Mouse (Mus musculus) midbrain, embryonic 15.5 days (tissue): ENCODE measurements around the gene Mast1. TPM values are rescaled to one million over a fixed set of nuclear protein-coding genes. Genes with fewer than 3 reads are reported as not detected.

Experiments
- ATAC-seq: fragments of 200-750 bp; cut with Nextera tagmentation; replicated peaks from 2 replicates; pipeline ENCODE4 v1.8.0; 2017; ENCODE audit warnings: moderate TSS enrichment
- H3K27ac ChIP-seq: fragments of 300-500 bp; sonication (generic); 2 replicates; pipeline ENCODE4 v1.5.1; 2015; ENCODE audit warnings: mild to moderate bottlenecking, inconsistent platforms
- H3K27me3 ChIP-seq: fragments of 300-500 bp; sonication (generic); replicated peaks from 2 replicates; pipeline ENCODE4 v1.6.1; 2015; ENCODE audit warnings: inconsistent platforms
- H3K36me3 ChIP-seq: fragments of 300-500 bp; sonication (generic); replicated peaks from 2 replicates; pipeline ENCODE4 v1.6.1; 2015; ENCODE audit warnings: inconsistent platforms
- H3K4me1 ChIP-seq: fragments of 300-500 bp; sonication (generic); 2 replicates; pipeline ENCODE4 v1.6.1; 2015; ENCODE audit warnings: inconsistent platforms
- H3K4me2 ChIP-seq: fragments of 300-500 bp; sonication (generic); 2 replicates; pipeline ENCODE4 v1.6.1; 2015; ENCODE audit warnings: inconsistent platforms, mild to moderate bottlenecking, moderate library complexity
- H3K4me3 ChIP-seq: fragments of 300-500 bp; sonication (generic); 2 replicates; pipeline ENCODE4 v1.5.1; 2015; ENCODE audit warnings: mild to moderate bottlenecking, inconsistent platforms
- H3K9ac ChIP-seq: fragments of 300-500 bp; sonication (generic); 2 replicates; pipeline ENCODE4 v1.6.1; 2015; ENCODE audit warnings: mild to moderate bottlenecking, inconsistent platforms
- H3K9me3 ChIP-seq: fragments of 300-500 bp; sonication (generic); 2 replicates; pipeline ENCODE4 v1.6.1; 2016; ENCODE audit warnings: inconsistent platforms
- WGBS: fragments of 180-500 bp; shearing (Covaris S2); methylation state at CpG from one replicate; pipeline ENCODE4 v1.1.7; 2015; ENCODE audit warnings: mixed read lengths; 5-methylcytosine and 5-hydroxymethylcytosine counted together
- polyA plus RNA-seq: library from polyadenylated mRNA; unstranded; fragments of >200 nt; fragmentation: Nextera tagmentation; extraction: Ambion mirVana; gene quantifications from 2 replicates; pipeline ENCODE4 v1.2.1, GENCODE M21; 2015

Mast1 gene
- polyA plus RNA-seq, 1 experiment from 2014 or later, result 84.8 TPM

DNA sequence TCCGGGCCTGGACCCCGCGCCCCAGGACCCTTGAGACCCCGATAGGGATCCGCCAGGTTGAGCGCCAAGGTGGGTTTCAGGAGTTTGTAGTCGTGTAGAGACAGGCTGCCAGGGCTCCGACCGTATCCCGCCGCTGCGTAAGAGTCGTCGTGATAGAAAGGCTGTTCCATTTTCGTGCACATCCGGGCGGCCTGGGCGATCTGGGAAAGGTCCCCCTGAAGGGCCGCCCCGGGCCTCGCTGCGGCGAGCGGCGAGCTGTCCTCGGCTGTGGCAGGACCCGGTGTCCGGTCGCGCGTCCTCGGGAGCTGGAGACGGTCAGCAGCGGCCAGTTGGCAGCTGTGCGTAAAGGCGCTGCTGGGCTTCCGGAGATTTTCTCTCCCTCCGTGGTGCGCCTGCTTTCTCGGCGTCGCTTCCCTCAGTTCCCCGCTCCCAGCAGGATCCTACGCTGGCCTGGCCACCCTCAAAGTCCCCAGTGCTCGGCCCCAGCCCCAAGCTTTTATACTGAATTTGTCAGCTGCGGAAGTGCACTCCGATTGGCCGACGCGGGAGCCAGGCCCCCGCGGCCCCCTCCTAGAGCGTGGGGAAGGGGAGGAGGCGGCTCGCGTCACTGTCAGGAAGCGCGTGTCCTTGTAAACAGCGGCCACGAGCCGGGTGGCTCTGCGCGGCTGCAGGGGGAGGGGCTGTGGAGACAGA lies 41.2 kb upstream of the Mast1 start, which contains the start of gene Junb:
TSS of gene Junb (minus strand) at position 471 of the 693 bp plus-strand sequence.
- Histone ChIP-seq H3K4me2 (peak within 1 kb of the TSS; percentile 100), H3K27ac (peak within 1 kb of the TSS; percentile 64), H3K9me3 (no peaks in the 10 kb centered on the region), H3K36me3 (peaks cover 4% of the 10 kb centered on the region; the same call in 1 of the 2 replicates), H3K4me1 (peaks cover 64% of the 10 kb centered on the region), H3K9ac (peak within 1 kb of the TSS; percentile 63), H3K27me3 (peaks cover 18% of the 10 kb centered on the region), H3K4me3 (peak within 1 kb of the TSS; percentile 55)
- WGBS, result under 1% methylated on average over 63 of the region's 63 CpGs
- ATAC-seq, result peak; percentile 41

DNA sequence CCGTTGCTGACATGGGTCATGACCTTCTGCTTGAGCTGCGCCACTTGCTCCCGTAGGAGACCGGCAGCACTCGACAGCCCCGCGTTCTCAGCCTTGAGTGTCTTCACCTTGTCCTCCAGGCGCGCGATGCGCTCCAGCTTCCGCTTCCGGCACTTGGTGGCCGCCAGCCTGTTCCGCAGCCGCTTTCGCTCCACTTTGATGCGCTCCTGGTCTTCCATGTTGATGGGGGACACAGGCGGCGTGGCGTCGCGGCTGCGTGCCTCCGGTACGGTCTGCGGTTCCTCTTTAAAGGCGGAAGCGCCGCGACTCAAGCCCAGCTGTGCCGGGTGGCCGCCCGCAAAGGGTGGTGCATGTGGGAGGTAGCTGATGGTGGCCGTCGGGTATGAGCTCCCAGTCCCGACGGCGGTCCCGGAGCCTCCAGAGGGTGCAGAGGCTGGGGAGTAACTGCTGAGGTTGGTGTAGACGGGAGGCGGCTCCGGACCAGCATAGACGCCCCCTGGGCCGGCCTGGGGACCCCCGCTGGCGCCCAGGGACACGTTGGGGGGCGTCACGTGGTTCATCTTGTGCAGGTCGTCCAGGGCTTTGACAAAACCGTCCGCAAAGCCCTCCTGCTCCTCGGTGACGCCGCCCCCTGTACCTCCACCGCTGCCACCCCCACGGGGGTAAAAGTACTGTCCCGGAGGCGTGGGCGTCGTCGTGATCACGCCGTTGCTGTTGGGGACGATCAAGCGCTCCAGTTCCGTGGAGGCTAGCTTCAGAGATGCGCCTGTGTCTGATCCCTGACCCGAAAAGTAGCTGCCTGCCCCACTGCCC lies 40.5 kb upstream of the Mast1 start:
- Histone ChIP-seq H3K27me3 (peaks cover 18% of the 10 kb centered on the region), H3K27ac (no peak overlapping the region; the same call in 1 of the 2 replicates), H3K9me3 (no peaks in the 10 kb centered on the region), H3K4me1 (peaks cover 64% of the 10 kb centered on the region), H3K9ac (peak overlapping the region; percentile 63), H3K4me3 (peak overlapping the region; percentile 55), H3K4me2 (peak overlapping the region; percentile 100), H3K36me3 (peaks cover 10% of the 10 kb centered on the region)
- WGBS, result under 1% methylated on average over 70 of the region's 70 CpGs
- no peak for ATAC-seq

DNA sequence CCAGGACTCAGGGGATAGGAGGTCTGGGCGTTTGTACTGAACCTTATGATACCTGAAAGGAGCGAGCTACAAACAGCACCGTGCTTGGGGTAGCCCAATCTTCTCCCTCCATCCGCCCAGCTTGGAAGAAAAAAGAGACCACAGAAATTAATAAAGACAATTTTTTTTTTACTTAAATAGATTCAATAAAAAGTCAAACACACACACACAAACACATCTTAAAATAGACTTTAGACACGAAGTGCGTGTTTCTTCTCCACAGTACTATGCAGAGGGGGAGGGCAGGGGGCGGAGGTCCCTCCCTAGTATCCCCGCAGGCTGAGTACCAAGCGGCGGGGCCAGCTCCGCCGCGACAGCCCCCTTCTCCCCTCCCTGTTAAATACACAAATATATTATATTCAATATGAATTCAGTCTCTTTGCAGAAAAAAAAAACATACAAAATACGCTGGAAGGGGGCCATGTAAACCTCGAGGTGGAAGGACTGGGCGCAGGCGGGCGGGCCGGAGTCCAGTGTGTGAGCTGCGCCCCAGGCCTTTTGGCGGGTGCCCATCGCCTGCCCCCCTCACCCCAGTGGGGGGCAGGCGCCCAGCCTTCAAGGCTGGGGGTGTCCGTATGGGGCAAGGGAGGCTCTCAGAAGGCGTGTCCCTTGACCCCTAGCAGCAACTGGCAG lies 39.7 kb upstream of the Mast1 start:
- Histone ChIP-seq H3K4me2 (peak overlapping the region; percentile 100), H3K9ac (peak overlapping the region; percentile 63), H3K27me3 (peaks cover 13% of the 10 kb centered on the region), H3K36me3 (peaks cover 17% of the 10 kb centered on the region), H3K4me3 (peak overlapping the region; percentile 55), H3K9me3 (no peaks in the 10 kb centered on the region), H3K27ac (no peak overlapping the region), H3K4me1 (peaks cover 67% of the 10 kb centered on the region)
- WGBS, result 3% methylated on average over 25 of the region's 25 CpGs
- ATAC-seq, result no peak

DNA sequence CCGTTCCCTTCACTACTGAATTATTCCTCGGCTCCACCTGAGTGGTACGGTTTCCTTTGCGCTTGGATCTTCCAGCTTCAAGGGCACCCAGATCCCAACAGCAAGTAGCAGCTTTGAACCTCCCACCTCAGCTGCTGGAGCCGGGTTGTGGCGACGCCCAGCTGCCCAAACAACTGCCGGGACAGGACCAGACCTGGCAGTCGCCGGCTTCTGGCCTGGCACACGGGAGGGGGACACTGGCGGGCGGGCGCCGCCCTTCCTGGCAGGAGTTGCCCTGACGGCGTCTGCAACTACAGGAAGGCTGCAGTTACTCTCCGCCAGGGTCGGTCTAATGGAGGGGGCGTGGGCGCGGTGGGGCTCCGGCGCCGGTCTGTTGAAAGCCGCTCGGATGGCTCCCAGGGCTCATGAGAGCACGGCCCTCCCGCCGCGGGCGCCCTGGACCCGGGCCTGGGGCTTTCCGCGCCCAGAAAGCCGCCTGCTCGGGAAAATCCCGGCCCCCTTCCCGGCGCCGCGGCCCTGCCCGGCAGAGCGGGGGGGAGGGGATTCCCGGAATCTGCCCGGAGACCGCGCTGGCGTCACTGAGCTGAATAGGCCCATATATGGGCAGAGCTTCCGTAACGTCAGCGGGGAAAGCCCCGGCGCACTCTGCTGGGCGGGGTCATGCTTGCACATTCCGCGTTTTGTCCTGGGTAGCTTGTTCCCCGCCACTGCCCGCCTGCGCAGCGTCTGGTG lies 39.0 kb upstream of the Mast1 start:
- 1% methylated on average over 61 of the region's 61 CpGs for WGBS
- ATAC-seq, result peak; percentile 75

DNA sequence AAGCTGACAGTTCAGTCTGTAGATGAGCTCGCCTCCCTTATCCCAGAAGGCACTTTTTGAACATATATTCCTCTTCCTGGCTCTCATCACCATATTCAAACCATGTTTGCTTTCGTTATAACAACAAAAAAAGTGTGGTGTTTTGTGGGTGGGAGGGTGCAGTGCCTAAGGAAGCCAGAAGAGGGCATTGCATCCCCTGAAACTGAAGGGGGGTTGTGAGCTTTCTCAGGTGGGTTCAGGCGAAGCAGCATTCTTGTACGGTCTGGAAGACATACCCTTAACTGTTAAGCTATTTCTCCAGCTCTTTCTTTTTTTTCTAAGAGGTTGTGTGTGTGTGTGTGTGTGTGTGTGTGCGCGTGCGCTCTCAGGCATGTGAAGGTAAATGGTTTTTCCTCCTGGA lies 38.3 kb upstream of the Mast1 start:
- no peak for ATAC-seq
- Histone ChIP-seq H3K4me1 (peaks cover 74% of the 10 kb centered on the region), H3K4me2 (no peak overlapping the region), H3K36me3 (peaks cover 22% of the 10 kb centered on the region), H3K9me3 (no peaks in the 10 kb centered on the region), H3K27me3 (peaks cover 13% of the 10 kb centered on the region), H3K4me3 (no peak overlapping the region), H3K27ac (no peak overlapping the region), H3K9ac (no peak overlapping the region)
- 31% methylated on average over 7 of the region's 7 CpGs for WGBS

More for the DNA sequence above, 39.0 kb upstream of the Mast1 start:
- Histone ChIP-seq H3K36me3 (peaks cover 22% of the 10 kb centered on the region), H3K4me3 (peak overlapping the region; percentile 55), H3K9ac (peak overlapping the region; percentile 35; the same call in 1 of the 2 replicates), H3K9me3 (no peaks in the 10 kb centered on the region), H3K27ac (peak overlapping the region; percentile 22), H3K27me3 (peaks cover 13% of the 10 kb centered on the region), H3K4me2 (peak overlapping the region; percentile 100), H3K4me1 (peaks cover 73% of the 10 kb centered on the region)

DNA sequence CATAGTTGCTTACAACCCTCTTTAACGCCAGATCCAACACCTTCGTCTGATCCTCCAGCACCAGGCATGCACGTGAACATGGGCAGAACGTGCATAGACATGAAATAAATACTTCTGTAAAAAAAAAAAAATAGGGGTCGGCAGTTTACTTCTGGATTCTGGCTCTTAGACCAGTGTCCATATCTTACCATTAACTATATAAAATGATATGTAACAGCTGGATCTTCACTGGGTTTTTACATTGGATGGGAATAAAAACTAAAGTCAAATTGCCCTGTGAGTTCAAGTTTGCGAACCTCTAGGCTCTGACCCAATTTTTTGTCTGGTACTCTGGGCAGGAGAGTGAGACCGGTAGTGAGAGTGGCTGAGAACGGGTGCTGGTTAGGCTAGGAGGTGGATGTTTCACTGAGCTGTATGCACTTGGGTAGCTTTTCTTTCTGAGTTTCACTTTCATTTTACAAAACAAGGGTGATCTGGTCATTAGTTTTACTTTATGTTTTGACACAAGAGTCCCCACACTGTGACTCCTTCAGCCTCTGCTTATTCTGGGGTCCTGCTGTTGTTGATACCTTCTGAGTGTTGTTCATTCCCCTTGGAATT lies 37.5 kb upstream of the Mast1 start:
- no peak overlapping the region for H3K4me3 ChIP-seq
- H3K36me3 ChIP-seq, result peaks cover 22% of the 10 kb centered on the region
- H3K4me2 ChIP-seq, result no peak overlapping the region
- ATAC-seq, result no peak
- peaks cover 68% of the 10 kb centered on the region for H3K4me1 ChIP-seq
- H3K27me3 ChIP-seq, result peaks cover 13% of the 10 kb centered on the region
- no peak overlapping the region for H3K27ac ChIP-seq
- no peaks in the 10 kb centered on the region for H3K9me3 ChIP-seq
- no peak overlapping the region for H3K9ac ChIP-seq
- WGBS, result 86% methylated on average over 8 of the region's 8 CpGs

DNA sequence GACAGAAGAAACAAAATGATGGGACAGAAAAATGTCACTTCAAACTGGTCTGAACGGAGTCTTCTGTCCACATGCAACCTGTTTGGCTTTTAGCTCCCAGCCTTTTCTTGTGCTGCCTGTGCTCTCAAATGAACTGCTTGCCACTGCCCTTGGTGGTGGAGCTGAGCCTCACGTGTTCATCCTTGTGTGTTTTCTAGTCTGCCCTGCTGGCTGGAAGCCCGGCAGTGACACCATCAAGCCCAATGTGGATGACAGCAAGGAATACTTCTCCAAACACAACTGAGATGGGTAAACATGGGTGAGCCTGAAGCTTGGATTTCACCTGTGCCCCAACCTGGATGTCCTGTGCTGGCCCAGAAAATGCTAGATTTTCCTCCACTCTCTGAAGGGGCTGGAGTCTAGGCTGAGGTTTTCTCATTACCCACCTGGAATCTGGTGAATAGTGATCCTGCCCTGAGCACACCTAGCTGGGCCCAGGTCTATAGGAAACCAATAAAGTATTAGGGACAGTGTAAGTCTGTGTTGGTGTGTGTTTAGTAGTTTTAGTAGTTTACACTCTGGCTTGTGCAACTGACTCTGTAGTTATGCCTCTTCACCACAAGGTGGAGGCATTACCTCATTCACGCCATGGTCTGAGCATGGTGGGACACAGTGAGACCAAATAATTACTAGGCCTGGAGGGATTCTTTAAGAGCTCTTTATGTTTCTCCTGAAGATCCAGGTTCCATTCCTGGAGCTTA lies 36.8 kb upstream of the Mast1 start:
- H3K4me3 ChIP-seq, result no peak overlapping the region
- H3K36me3 ChIP-seq, result peaks cover 22% of the 10 kb centered on the region
- peaks cover 13% of the 10 kb centered on the region for H3K27me3 ChIP-seq
- H3K27ac ChIP-seq, result no peak overlapping the region
- H3K9me3 ChIP-seq, result no peaks in the 10 kb centered on the region
- no peak overlapping the region for H3K9ac ChIP-seq
- ATAC-seq, result no peak
- WGBS, result 62% methylated on average over 4 of the region's 4 CpGs
- no peak overlapping the region for H3K4me2 ChIP-seq
- peaks cover 61% of the 10 kb centered on the region for H3K4me1 ChIP-seq

DNA sequence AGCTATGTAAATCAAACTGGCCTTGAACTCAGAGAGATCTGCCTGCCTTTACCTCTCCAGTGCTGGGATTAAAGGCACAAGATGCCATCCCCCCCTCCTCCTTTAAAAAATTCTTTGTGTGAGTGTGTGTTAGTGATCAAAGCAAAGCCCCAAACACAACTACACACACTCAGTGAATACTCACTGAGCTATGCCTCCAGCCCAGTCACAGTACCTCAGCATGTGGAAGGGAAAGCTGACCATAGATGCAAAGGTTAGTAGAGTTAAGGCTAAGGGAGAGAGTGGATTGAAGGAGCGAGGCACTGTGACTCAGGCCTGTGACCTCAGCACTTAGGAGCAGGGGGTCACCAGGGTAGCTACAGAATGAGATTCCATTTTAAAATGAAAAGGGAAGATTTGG lies 35.9 kb upstream of the Mast1 start:
- WGBS, result 85% methylated on average over 1 of the region's 1 CpGs
- Histone ChIP-seq H3K27me3 (peaks cover 12% of the 10 kb centered on the region), H3K27ac (no peak overlapping the region), H3K9ac (no peak overlapping the region), H3K4me2 (no peak overlapping the region), H3K36me3 (peaks cover 22% of the 10 kb centered on the region), H3K9me3 (no peaks in the 10 kb centered on the region), H3K4me1 (peaks cover 61% of the 10 kb centered on the region), H3K4me3 (no peak overlapping the region)
- ATAC-seq, result no peak

DNA sequence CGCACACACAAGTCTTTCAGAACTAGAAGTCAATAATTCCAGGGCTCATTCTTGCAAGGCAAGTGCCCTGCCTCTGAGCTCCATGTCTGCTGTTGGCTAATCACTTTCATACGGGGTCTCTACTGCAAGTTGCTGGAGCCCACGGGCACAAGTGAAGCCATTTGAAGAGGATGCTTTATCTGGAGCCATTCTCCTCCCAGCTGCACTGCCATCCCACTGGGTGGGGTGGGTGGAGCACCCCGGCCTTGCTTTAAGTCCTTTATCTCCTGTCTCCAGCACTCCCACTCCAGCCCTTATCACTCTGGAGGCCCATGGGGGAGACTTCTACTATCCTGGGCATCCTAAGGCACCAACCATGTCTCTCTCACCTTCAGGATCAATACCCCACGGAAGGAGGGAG lies 33.8 kb upstream of the Mast1 start:
- no peak for ATAC-seq
- 53% methylated on average over 5 of the region's 5 CpGs for WGBS
- Histone ChIP-seq H3K36me3 (peaks cover 22% of the 10 kb centered on the region), H3K27me3 (no peaks in the 10 kb centered on the region), H3K4me3 (peak overlapping the region; percentile 71), H3K4me2 (peak overlapping the region; percentile 94), H3K4me1 (peaks cover 54% of the 10 kb centered on the region), H3K9me3 (no peaks in the 10 kb centered on the region), H3K27ac (peak overlapping the region; percentile 78), H3K9ac (peak overlapping the region; percentile 84)

DNA sequence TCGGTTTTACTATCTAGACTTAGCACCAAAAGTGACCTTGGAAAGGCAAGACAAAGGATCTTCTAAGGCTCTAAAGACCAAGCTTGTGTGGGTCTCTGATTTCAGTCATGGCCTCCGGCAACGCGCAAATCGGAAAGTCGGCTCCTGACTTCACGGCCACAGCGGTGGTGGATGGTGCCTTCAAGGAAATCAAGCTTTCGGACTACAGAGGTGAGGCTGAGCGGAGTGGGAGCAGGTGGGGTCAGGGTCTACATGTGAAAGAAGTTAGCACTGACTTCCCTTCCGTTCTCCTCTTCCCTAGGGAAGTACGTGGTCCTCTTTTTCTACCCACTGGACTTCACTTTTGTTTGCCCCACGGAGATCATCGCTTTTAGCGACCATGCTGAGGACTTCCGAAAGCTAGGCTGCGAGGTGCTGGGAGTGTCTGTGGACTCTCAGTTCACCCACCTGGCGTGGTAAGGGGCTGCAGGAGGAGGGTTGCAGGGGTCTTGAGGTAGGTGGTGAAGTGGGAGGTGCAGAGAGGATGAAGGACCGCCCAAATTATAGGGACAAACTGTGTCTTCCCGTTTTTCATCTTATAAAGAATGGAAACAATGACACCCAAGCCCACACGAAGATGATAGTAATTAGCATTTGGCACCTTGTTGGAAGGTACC lies 33.1 kb upstream of the Mast1 start:
- 6% methylated on average over 21 of the region's 21 CpGs for WGBS
- peaks cover 22% of the 10 kb centered on the region for H3K36me3 ChIP-seq

More for the DNA sequence above, 33.1 kb upstream of the Mast1 start:
- Histone ChIP-seq H3K9ac (peak overlapping the region; percentile 84), H3K9me3 (no peaks in the 10 kb centered on the region), H3K27ac (peak overlapping the region; percentile 78), H3K4me2 (peak overlapping the region; percentile 94), H3K27me3 (no peaks in the 10 kb centered on the region), H3K4me3 (peak overlapping the region; percentile 71), H3K4me1 (peaks cover 52% of the 10 kb centered on the region)
- ATAC-seq, result no peak
